Mouse (Mus musculus): ENCODE measurements at regions not wholly inside any gene's neighbourhood (a gene's known extent, or its start where the extent isn't known, plus 50 kb on each side); places are given as distances from the start of the nearest gene placed in this dataset.
"Not testable (repeated sequence)": the region's sequence is repeated elsewhere in the genome, so short reads cannot be mapped to it uniquely, and the experiment has no call there.

- DNase-seq (ENCODE audit: low read depth): no peak
- no peak for TF ChIP-seq POLR2A (IDR thresholded peaks at IDR 0.05; ENCODE audit: borderline replicate concordance, extremely low read depth, insufficient read depth, insufficient read length, poor library complexity, severe bottlenecking)
- TF ChIP-seq CTCF (IDR thresholded peaks at IDR 0.05; ENCODE audit: borderline replicate concordance, extremely low read depth, insufficient read depth, insufficient read length): no peak
Measured at GRCm38 (mm10) chr13:103648016-103648415, 126.4 kb downstream of the Srek1 start.

GRCm38 (mm10) chr13:103646035-103646434, 128.4 kb downstream of the Srek1 start:
- no peak for TF ChIP-seq POLR2A (IDR thresholded peaks at IDR 0.05; ENCODE audit: borderline replicate concordance, extremely low read depth, insufficient read depth, insufficient read length, poor library complexity, severe bottlenecking)
- TF ChIP-seq CTCF (IDR thresholded peaks at IDR 0.05; ENCODE audit: borderline replicate concordance, extremely low read depth, insufficient read depth, insufficient read length): peak; percentile 65; the same call in 1 of the 2 replicates
- no peak for DNase-seq (ENCODE audit: low read depth)

GRCm38 (mm10) chr13:103643993-103644722, 130.2 kb downstream of the Srek1 start:
- TF ChIP-seq CTCF (IDR thresholded peaks at IDR 0.05; ENCODE audit: borderline replicate concordance, extremely low read depth, insufficient read depth, insufficient read length): peak; percentile 58; the same call in 1 of the 2 replicates
- TF ChIP-seq POLR2A (IDR thresholded peaks at IDR 0.05; ENCODE audit: borderline replicate concordance, extremely low read depth, insufficient read depth, insufficient read length, poor library complexity, severe bottlenecking): no peak
- DNase-seq (ENCODE audit: low read depth): peak; percentile 90

- no peak for TF ChIP-seq POLR2A (IDR thresholded peaks at IDR 0.05; ENCODE audit: borderline replicate concordance, extremely low read depth, insufficient read depth, insufficient read length, poor library complexity, severe bottlenecking)
- no peak for TF ChIP-seq CTCF (IDR thresholded peaks at IDR 0.05; ENCODE audit: borderline replicate concordance, extremely low read depth, insufficient read depth, insufficient read length)
- DNase-seq (ENCODE audit: low read depth): no peak
Measured at GRCm38 (mm10) chr13:103643486-103643885, 130.9 kb downstream of the Srek1 start.

- DNase-seq (ENCODE audit: low read depth): no peak
- no peak for TF ChIP-seq POLR2A (IDR thresholded peaks at IDR 0.05; ENCODE audit: borderline replicate concordance, extremely low read depth, insufficient read depth, insufficient read length, poor library complexity, severe bottlenecking)
- TF ChIP-seq CTCF (IDR thresholded peaks at IDR 0.05; ENCODE audit: borderline replicate concordance, extremely low read depth, insufficient read depth, insufficient read length): no peak
Measured at GRCm38 (mm10) chr13:103642542-103643375, 131.6 kb downstream of the Srek1 start.

- no peak for DNase-seq (ENCODE audit: low read depth)
- TF ChIP-seq POLR2A (IDR thresholded peaks at IDR 0.05; ENCODE audit: borderline replicate concordance, extremely low read depth, insufficient read depth, insufficient read length, poor library complexity, severe bottlenecking) (no peak), CTCF (IDR thresholded peaks at IDR 0.05; ENCODE audit: borderline replicate concordance, extremely low read depth, insufficient read depth, insufficient read length) (no peak)
Measured at GRCm38 (mm10) chr13:103638038-103638437, 136.4 kb downstream of the Srek1 start.

GRCm38 (mm10) chr13:103637414-103637813, 137.0 kb downstream of the Srek1 start:
- no peak for DNase-seq (ENCODE audit: low read depth)
- TF ChIP-seq CTCF (IDR thresholded peaks at IDR 0.05; ENCODE audit: borderline replicate concordance, extremely low read depth, insufficient read depth, insufficient read length) (no peak), POLR2A (IDR thresholded peaks at IDR 0.05; ENCODE audit: borderline replicate concordance, extremely low read depth, insufficient read depth, insufficient read length, poor library complexity, severe bottlenecking) (no peak)

- TF ChIP-seq POLR2A (IDR thresholded peaks at IDR 0.05; ENCODE audit: borderline replicate concordance, extremely low read depth, insufficient read depth, insufficient read length, poor library complexity, severe bottlenecking) (no peak), CTCF (IDR thresholded peaks at IDR 0.05; ENCODE audit: borderline replicate concordance, extremely low read depth, insufficient read depth, insufficient read length) (no peak)
- no peak for DNase-seq (ENCODE audit: low read depth)
Measured at GRCm38 (mm10) chr13:103636595-103636994, 137.8 kb downstream of the Srek1 start.

- TF ChIP-seq POLR2A (IDR thresholded peaks at IDR 0.05; ENCODE audit: borderline replicate concordance, extremely low read depth, insufficient read depth, insufficient read length, poor library complexity, severe bottlenecking): no peak
- TF ChIP-seq CTCF (IDR thresholded peaks at IDR 0.05; ENCODE audit: borderline replicate concordance, extremely low read depth, insufficient read depth, insufficient read length): no peak
- DNase-seq (ENCODE audit: low read depth): no peak
Measured at GRCm38 (mm10) chr13:103623810-103624209, 150.6 kb downstream of the Srek1 start.

- TF ChIP-seq POLR2A (IDR thresholded peaks at IDR 0.05; ENCODE audit: borderline replicate concordance, extremely low read depth, insufficient read depth, insufficient read length, poor library complexity, severe bottlenecking) (no peak), CTCF (IDR thresholded peaks at IDR 0.05; ENCODE audit: borderline replicate concordance, extremely low read depth, insufficient read depth, insufficient read length) (no peak)
- no peak for DNase-seq (ENCODE audit: low read depth)
Measured at GRCm38 (mm10) chr13:103623319-103623718, 151.1 kb downstream of the Srek1 start.

GRCm38 (mm10) chr13:103622324-103622723, 152.1 kb downstream of the Srek1 start:
- TF ChIP-seq POLR2A (IDR thresholded peaks at IDR 0.05; ENCODE audit: borderline replicate concordance, extremely low read depth, insufficient read depth, insufficient read length, poor library complexity, severe bottlenecking) (no peak), CTCF (IDR thresholded peaks at IDR 0.05; ENCODE audit: borderline replicate concordance, extremely low read depth, insufficient read depth, insufficient read length) (no peak)
- DNase-seq (ENCODE audit: low read depth): peak; percentile 73

- DNase-seq (ENCODE audit: low read depth): not testable (repeated sequence)
Measured at GRCm38 (mm10) chr13:103620958-103621357, 153.4 kb downstream of the Srek1 start.
